Mouse (Mus musculus): ENCODE results near the gene Rgs3. TPM values are rescaled to one million over a fixed set of nuclear protein-coding genes. Genes with fewer than 3 reads are reported as not detected.

Rgs3 gene
- polyA plus RNA-seq, 1 experiment from 2014 or later: 46.7 TPM

DNA sequence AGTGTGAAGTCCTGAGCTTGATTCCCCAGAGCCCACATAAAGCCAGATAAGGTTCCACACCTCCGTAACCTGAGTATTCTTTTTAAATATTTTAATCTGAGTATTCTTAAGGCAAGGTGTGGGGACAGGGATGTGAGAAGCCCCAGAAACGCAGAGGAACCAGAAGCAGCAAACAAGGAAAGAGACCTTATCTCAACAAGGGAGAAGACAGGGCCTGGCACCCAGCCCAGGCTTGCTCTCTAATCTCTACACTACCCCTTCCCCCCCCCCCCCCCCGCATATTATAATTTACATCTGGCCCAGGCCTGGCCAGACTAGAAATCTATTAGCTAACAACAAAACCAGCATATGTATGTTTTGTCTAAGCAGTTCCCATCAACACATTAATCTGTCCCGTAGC, 131.3 kb downstream of the Rgs3 start:
- H3K4me2 ChIP-seq (replicated peaks): no peak overlapping the region
- no peaks in the 10 kb centered on the region for H3K27me3 ChIP-seq
- no peak overlapping the region for H3K9ac ChIP-seq (replicated peaks)
- no peaks in the 10 kb centered on the region for H3K9me3 ChIP-seq
- peaks cover 3% of the 10 kb centered on the region for H3K36me3 ChIP-seq
- H3K27ac ChIP-seq (replicated peaks): no peak overlapping the region
- no peak overlapping the region for H3K4me3 ChIP-seq
- WGBS: 78% methylated on average over 3 of the region's 4 CpGs
- peaks cover 17% of the 10 kb centered on the region for H3K4me1 ChIP-seq
- ATAC-seq (replicated peaks): no peak

DNA sequence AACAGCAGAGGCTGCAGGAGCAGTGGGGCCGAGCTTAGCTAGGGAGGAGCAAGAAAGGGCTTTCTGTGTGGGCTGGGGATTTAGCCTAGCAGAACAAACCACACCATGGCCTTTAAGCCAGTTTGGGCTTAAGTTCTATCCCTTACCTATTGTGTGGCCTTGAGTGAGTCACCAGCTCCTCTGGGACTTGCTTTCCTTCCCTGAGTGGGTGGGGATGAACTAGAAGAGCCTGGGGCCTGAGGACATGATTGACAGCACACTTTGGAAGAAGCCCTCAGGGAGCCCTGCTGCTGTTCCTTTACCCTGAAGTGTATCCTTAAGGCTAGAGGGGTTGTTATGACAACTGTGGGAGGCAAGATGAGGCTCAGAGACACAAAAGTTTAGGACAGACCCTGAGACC, 132.0 kb downstream of the Rgs3 start:
- H3K4me3 ChIP-seq: no peak overlapping the region
- H3K27me3 ChIP-seq: no peaks in the 10 kb centered on the region
- H3K9ac ChIP-seq (replicated peaks): no peak overlapping the region
- peaks cover 3% of the 10 kb centered on the region for H3K36me3 ChIP-seq
- H3K27ac ChIP-seq (replicated peaks): no peak overlapping the region
- no peaks in the 10 kb centered on the region for H3K9me3 ChIP-seq
- H3K4me2 ChIP-seq (replicated peaks): no peak overlapping the region
- no peak for ATAC-seq (replicated peaks)
- peaks cover 20% of the 10 kb centered on the region for H3K4me1 ChIP-seq
- 58% methylated on average over 1 of the region's 1 CpGs for WGBS

DNA sequence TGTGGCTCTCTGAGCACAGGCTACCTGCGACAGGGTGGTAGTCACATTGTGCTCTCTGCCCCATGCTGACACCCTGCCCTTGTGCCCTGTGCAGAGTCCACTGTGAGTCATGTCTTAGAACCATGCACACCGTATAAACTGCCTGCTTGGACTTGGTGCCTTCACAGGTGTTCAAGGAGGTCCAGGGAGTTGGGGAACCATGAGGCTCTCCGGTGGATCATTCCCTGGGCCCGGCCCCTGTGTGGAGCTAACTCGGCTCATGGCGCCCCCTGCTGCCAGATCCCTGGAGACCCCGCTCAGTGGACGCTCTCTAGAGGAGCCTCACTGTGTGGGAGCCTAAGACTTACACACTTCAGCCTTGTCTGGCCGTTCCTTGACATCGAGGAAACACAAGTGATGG, 134.2 kb downstream of the Rgs3 start:
- Histone ChIP-seq H3K9ac (replicated peaks) (no peak overlapping the region), H3K27ac (replicated peaks) (no peak overlapping the region), H3K4me3 (no peak overlapping the region), H3K36me3 (peaks cover 3% of the 10 kb centered on the region), H3K4me2 (replicated peaks) (no peak overlapping the region), H3K4me1 (peaks cover 40% of the 10 kb centered on the region), H3K27me3 (no peaks in the 10 kb centered on the region), H3K9me3 (no peaks in the 10 kb centered on the region)
- ATAC-seq (replicated peaks): no peak; the same call in 1 of the 2 replicates
- WGBS: 45% methylated on average over 10 of the region's 10 CpGs

DNA sequence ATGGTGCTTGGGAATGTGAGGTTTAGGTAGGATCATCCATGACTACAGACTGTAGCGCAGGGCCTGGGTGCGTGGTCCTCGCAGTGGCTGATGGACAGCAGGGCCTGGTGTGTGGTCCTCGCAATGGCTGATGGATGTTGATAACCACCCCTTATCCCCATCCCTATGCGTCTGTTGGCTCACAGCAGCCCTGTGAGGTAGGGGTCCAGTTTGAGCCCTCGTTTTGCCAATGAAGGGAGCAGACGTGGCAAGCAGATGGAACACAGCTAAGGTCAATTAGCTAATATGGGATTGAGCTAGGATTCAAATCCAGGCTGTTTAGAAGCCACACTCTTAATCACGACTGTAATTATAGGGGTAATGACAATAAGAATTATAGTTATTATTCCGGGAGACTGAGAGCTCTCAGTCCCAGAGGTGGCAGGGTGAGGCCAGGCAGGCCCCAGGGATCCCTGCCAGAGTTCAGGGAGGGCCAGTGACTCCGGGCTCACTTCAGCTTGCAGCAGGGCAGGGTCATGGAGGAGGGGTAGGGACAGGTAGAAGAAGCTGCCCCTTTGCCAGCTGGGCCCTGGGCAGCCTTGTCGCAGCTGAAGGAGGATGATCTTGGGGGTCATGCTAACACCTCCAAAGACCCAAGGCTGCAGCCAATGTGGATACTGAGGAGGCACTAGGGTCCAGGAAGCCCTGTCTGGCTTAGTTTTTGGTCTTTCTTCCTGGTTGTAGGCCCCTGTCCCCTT, 135.2 kb downstream of the Rgs3 start:
- Histone ChIP-seq H3K36me3 (peaks cover 3% of the 10 kb centered on the region), H3K4me1 (peaks cover 51% of the 10 kb centered on the region), H3K27me3 (no peaks in the 10 kb centered on the region), H3K9me3 (no peaks in the 10 kb centered on the region), H3K9ac (replicated peaks) (no peak overlapping the region), H3K27ac (replicated peaks) (no peak overlapping the region), H3K4me2 (replicated peaks) (no peak overlapping the region), H3K4me3 (no peak overlapping the region)
- no peak for ATAC-seq (replicated peaks)
- WGBS: 63% methylated on average over 11 of the region's 11 CpGs

DNA sequence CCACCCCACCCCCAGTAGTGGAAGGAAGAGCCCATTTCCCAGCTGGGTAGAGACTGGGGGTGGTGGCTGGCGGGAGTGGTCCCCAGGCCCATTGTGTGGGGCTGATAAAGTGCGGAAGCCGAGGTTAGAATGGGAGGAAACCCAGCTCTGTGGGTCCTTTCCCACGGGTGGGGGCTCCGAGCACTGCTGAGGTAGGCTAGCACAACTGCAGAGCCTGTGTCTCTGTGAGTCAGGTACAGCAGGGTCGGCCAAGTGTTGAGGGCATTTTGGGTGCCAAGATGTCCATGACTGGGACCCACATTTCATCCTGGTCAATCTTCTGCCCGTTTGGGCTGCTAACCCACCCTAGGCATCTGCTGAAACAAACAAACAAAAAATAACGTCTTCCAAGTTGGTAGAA, 135.9 kb downstream of the Rgs3 start:
- Histone ChIP-seq H3K4me2 (replicated peaks) (no peak overlapping the region), H3K4me3 (no peak overlapping the region), H3K9me3 (no peaks in the 10 kb centered on the region), H3K27ac (replicated peaks) (no peak overlapping the region), H3K27me3 (no peaks in the 10 kb centered on the region), H3K4me1 (peaks cover 54% of the 10 kb centered on the region), H3K9ac (replicated peaks) (no peak overlapping the region), H3K36me3 (peaks cover 8% of the 10 kb centered on the region)
- 0 out of 2 replicates have a peak, but pooled peaks have one; percentile 15 for ATAC-seq (replicated peaks)
- WGBS: 67% methylated on average over 8 of the region's 8 CpGs

DNA sequence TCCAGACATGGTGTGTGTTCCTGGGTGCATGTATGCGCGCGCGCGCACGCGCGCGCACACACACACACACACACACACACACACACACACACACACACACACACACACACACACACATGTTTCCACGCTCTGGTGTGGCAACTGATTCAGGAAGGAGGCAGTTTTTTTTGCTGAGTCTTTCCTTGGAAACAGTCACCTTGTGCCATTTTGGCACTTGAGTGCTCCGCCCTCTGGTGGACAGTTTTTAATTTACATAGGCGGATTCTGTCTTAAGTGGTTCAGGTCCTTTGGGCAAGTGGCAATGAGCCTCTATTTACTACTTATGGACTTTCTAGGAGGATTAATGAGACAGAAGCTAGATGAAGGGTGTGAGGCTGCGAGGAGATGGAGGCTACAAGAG, 136.3 kb downstream of the Rgs3 start:
- H3K9ac ChIP-seq (replicated peaks): no peak overlapping the region
- peaks cover 54% of the 10 kb centered on the region for H3K4me1 ChIP-seq

DNA sequence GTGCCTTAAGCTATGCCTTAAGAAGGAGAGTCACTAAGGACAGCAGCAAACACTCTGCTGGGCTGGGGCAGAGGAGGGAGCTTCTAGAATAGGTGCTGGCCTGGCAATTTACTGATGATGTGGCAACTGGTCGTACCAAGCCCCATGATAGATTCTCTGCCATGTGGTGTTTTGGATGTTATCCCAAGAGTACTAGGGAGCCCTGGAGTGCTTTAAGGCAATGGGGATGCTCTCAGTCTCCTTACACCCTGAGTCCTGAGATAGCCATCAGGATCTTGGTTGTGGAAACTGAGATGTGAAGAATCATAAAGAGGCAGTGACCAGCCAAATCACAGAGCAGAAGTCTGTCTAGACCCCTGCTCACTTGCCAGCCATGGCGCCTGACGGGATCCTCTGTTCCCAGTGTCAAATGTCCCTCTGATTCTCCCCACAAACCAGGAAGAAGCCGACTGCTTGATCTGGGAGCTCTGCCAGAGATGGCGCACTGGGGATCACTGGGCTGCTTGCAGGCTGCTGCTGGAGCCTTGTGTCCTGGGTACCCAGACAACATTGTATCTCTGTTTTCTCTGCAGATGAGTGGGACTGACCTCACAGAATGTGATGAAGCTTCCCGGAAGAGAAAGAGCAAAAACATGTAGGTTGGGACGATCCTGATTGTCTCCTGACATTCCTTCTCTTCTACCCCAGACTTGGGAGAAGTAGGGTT, 137.2 kb downstream of the Rgs3 start:
- H3K27ac ChIP-seq (replicated peaks): 0 out of 2 replicates have a peak overlapping the region, but pooled peaks have one; percentile 25
- peaks cover 21% of the 10 kb centered on the region for H3K36me3 ChIP-seq
- no peak overlapping the region for H3K9ac ChIP-seq (replicated peaks)
- peaks cover 54% of the 10 kb centered on the region for H3K4me1 ChIP-seq
- WGBS: 59% methylated on average over 7 of the region's 7 CpGs
- H3K9me3 ChIP-seq: no peaks in the 10 kb centered on the region
- H3K4me2 ChIP-seq (replicated peaks): no peak overlapping the region
- no peaks in the 10 kb centered on the region for H3K27me3 ChIP-seq
- no peak for ATAC-seq (replicated peaks)
- no peak overlapping the region for H3K4me3 ChIP-seq

More for the DNA sequence above, 136.3 kb downstream of the Rgs3 start:
- Histone ChIP-seq H3K4me3 (no peak overlapping the region), H3K36me3 (peaks cover 13% of the 10 kb centered on the region), H3K27ac (replicated peaks) (no peak overlapping the region), H3K27me3 (no peaks in the 10 kb centered on the region), H3K4me2 (replicated peaks) (no peak overlapping the region), H3K9me3 (no peaks in the 10 kb centered on the region)
- ATAC-seq (replicated peaks): no peak
- WGBS: 74% methylated on average over 13 of the region's 13 CpGs

DNA sequence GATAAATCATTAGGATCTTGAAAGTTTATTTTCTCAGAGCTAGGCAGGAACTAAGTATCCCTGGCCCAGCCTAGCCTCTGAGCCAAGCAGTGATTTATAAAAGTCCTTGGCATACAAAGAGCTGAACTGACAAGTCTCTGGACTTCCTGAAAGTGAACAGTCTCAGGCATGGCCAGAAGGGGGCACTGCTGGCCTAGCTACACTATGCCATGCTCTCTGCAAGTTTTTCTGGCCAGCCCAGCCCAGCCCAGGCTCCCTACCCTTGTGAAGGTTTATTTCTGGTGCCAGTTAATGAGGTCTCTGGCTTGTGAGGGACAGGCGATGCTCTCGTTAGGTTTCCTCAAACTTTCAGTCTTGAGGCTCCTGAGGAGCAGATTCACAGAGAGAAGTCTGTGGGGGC, 137.8 kb downstream of the Rgs3 start:
- Histone ChIP-seq H3K4me3 (no peak overlapping the region), H3K36me3 (peaks cover 19% of the 10 kb centered on the region), H3K9ac (replicated peaks) (no peak overlapping the region), H3K27me3 (no peaks in the 10 kb centered on the region), H3K4me2 (replicated peaks) (no peak overlapping the region), H3K4me1 (peaks cover 54% of the 10 kb centered on the region), H3K27ac (replicated peaks) (no peak overlapping the region), H3K9me3 (no peaks in the 10 kb centered on the region)
- peak; percentile 49 for ATAC-seq (replicated peaks)
- 24% methylated on average over 2 of the region's 2 CpGs for WGBS

DNA sequence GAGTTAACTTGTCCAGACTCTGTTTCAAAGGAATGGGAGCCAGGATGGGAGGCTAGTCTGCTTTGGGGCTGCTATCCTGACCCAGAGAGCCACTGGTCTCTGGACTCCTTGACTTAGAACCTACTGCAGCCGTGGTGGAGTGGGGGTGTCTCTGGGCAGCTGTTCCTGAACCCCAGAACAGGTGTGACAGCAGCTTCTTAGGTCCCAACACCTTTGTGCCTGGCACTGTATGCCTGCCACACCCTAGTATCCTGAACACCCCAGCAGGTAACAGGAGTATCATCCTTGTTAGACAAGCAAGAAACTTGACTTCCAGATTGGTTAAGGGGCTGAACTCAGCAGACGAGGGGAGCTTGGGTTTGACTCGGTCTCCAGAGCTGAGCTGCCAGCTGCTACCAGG, 138.9 kb downstream of the Rgs3 start:
- Histone ChIP-seq H3K4me3 (no peak overlapping the region), H3K9ac (replicated peaks) (no peak overlapping the region), H3K27me3 (no peaks in the 10 kb centered on the region), H3K27ac (replicated peaks) (no peak overlapping the region), H3K9me3 (no peaks in the 10 kb centered on the region), H3K36me3 (peaks cover 25% of the 10 kb centered on the region), H3K4me1 (peaks cover 54% of the 10 kb centered on the region), H3K4me2 (replicated peaks) (no peak overlapping the region)
- 56% methylated on average over 3 of the region's 3 CpGs for WGBS
- ATAC-seq (replicated peaks): no peak

DNA sequence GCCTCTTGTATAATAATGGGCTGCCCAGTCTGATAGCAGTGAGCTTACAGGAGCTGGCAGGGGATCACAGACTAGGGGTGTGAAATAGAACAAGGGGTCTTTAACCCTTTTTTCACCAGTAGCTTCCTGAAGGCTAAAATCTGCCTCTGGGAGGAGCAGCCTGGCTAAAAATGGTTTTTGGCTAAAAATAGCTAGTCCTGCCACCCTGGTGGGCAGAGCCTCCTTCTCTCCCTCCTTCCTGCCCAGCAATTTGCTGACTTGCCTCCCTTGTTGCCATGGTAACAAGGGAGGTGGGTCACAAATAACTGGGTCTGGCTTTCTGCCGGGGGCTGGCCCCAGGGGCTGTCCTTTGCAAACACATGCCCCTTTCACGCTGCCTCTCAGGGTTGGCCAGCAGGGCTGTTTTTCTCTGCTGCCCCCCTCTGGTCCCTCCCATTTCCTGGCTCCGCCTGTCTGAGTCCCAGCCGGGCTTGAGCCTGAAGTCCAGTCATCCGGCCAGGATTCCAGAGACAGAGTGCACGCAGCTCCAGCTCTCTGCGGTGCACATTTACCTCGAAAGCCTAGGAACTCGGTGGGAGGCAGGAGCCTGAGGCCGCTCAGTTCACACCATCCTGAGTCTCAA, 139.7 kb downstream of the Rgs3 start:
- Histone ChIP-seq H3K4me3 (0 out of 2 replicates have a peak overlapping the region, but pooled peaks have one; percentile 11), H3K4me2 (replicated peaks) (peak overlapping the region; percentile 22), H3K9ac (replicated peaks) (no peak overlapping the region), H3K27ac (replicated peaks) (peak overlapping the region; percentile 39; the same call in 1 of the 2 replicates), H3K36me3 (peaks cover 32% of the 10 kb centered on the region), H3K27me3 (no peaks in the 10 kb centered on the region), H3K4me1 (peaks cover 54% of the 10 kb centered on the region), H3K9me3 (no peaks in the 10 kb centered on the region)
- ATAC-seq (replicated peaks): peak; percentile 83
- 2% methylated on average over 10 of the region's 10 CpGs for WGBS

DNA sequence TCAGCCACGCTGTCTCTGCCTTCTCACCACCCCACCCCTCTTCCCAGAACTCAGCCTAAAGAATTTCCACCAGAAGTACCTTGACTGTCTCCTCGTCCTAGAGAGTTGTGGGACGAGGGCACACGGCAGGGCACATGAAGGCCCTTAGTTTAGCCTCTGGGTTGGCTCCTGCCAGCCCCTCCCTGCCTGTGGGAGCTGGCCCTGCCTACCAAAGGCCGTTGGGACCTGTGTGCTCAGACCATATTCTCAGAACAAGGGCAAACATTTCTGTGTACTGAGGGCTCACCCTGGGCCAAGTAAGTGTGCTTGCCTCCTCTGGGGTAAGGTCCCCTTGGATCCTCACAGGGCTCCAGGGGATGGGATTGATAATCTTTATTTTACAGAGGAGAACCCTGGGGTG, 140.8 kb downstream of the Rgs3 start:
- H3K36me3 ChIP-seq: peaks cover 35% of the 10 kb centered on the region

DNA sequence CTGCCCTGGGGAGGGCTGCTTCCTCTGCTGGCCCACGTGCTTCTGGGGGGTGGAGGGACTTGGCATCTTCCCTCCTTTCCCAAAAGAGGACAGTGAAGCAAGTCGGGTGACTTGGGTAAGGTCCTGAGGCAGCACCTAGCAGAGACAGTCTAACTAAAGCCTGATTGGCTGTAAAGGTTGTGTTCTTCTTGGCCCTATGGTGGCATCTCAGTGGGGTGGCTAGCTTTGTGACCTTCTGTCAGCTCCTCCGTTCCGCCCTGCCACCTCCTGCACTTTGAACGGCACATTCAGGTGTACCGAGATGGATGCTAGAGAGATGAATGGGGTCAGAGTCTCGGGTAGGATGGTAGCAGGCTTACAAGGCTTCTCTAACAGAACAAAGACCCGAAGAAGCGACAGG, 143.5 kb downstream of the Rgs3 start:
- no peak for ATAC-seq (replicated peaks)
- Histone ChIP-seq H3K4me1 (peaks cover 21% of the 10 kb centered on the region), H3K36me3 (peaks cover 35% of the 10 kb centered on the region), H3K9ac (replicated peaks) (no peak overlapping the region), H3K27ac (replicated peaks) (no peak overlapping the region), H3K4me2 (replicated peaks) (no peak overlapping the region), H3K9me3 (no peaks in the 10 kb centered on the region), H3K4me3 (no peak overlapping the region), H3K27me3 (no peaks in the 10 kb centered on the region)
- WGBS: 80% methylated on average over 9 of the region's 9 CpGs

More for the DNA sequence above, 140.8 kb downstream of the Rgs3 start:
- Histone ChIP-seq H3K27ac (replicated peaks) (no peak overlapping the region), H3K4me3 (no peak overlapping the region), H3K9ac (replicated peaks) (no peak overlapping the region), H3K27me3 (no peaks in the 10 kb centered on the region), H3K9me3 (no peaks in the 10 kb centered on the region), H3K4me1 (peaks cover 43% of the 10 kb centered on the region), H3K4me2 (replicated peaks) (no peak overlapping the region)
- ATAC-seq (replicated peaks): no peak
- WGBS: 82% methylated on average over 5 of the region's 5 CpGs

All from forebrain, embryonic 15.5 days (tissue).